Mouse (Mus musculus): ENCODE data around the gene Prss33. TPM values are rescaled to one million over a fixed set of nuclear protein-coding genes. Genes with fewer than 3 reads are reported as not detected.

Gene Prss33
- polyA plus RNA-seq, 1 experiment from 2014 or later: 0.48 TPM

- no peak overlapping the region for H3K9ac ChIP-seq (replicated peaks)
- peaks cover 99% of the 10 kb centered on the region for H3K36me3 ChIP-seq
- no peak overlapping the region for H3K4me2 ChIP-seq (replicated peaks)
- H3K27me3 ChIP-seq: no peaks in the 10 kb centered on the region
- H3K4me3 ChIP-seq: no peak overlapping the region
- H3K9me3 ChIP-seq: peaks cover 14% of the 10 kb centered on the region
- WGBS: 81% methylated on average over 6 of the region's 6 CpGs
- no peak overlapping the region for H3K27ac ChIP-seq (replicated peaks)
- ATAC-seq (ENCODE audit: low FRiP score, low read depth): no peak
- H3K4me1 ChIP-seq: peaks cover 3% of the 10 kb centered on the region
Measured at GRCm38 (mm10) chr17:23822094-23822493, 13.8 kb downstream of the Prss33 start.

DNA sequence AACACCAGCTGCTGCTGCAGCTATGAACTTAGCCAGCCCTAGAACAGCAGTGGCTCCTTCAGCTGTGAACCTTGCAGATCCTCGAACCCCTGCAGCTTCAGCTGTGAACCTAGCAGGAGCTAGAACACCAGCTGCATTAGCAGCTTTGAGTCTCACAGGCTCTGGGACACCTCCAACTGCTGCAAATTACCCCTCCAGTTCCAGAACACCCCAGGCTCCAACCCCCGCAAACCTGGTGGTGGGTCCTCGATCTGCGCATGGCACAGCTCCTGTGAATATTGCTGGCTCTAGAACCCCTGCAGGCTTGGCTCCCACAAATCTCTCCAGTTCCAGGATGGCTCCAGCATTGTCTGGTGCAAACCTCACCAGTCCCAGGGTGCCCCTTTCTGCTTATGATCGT lies 15.1 kb downstream of the Prss33 start:
- no peak for ATAC-seq (ENCODE audit: low FRiP score, low read depth)
- 97% methylated on average over 5 of the region's 5 CpGs for WGBS
- H3K4me3 ChIP-seq: no peak overlapping the region

DNA sequence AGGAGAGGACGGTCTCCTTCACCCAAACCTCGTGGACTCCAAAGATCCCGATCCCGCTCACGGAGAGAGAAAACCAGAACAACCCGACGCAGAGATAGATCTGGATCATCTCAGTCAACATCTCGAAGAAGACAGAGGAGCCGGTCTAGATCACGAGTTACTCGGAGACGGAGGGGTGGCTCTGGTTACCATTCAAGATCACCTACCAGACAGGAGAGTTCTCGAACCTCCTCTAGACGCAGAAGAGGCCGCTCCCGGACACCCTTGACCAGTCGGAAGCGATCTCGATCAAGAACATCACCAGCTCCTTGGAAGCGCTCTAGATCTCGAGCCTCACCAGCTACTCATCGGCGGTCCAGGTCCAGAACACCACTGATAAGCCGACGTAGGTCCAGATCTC lies 16.6 kb downstream of the Prss33 start:
- H3K4me3 ChIP-seq: no peak overlapping the region
- ATAC-seq (ENCODE audit: low FRiP score, low read depth): no peak
- H3K4me2 ChIP-seq (replicated peaks): no peak overlapping the region
- H3K9me3 ChIP-seq: peaks cover 24% of the 10 kb centered on the region
- no peak overlapping the region for H3K27ac ChIP-seq (replicated peaks)
- H3K9ac ChIP-seq (replicated peaks): no peak overlapping the region
- peaks cover 99% of the 10 kb centered on the region for H3K36me3 ChIP-seq
- no peaks in the 10 kb centered on the region for H3K27me3 ChIP-seq
- WGBS: 98% methylated on average over 25 of the region's 25 CpGs
- no peaks in the 10 kb centered on the region for H3K4me1 ChIP-seq

More for the DNA sequence above, 15.1 kb downstream of the Prss33 start:
- no peak overlapping the region for H3K27ac ChIP-seq (replicated peaks)
- H3K4me2 ChIP-seq (replicated peaks): no peak overlapping the region
- peaks cover 99% of the 10 kb centered on the region for H3K36me3 ChIP-seq
- H3K9ac ChIP-seq (replicated peaks): no peak overlapping the region
- no peaks in the 10 kb centered on the region for H3K4me1 ChIP-seq
- peaks cover 18% of the 10 kb centered on the region for H3K9me3 ChIP-seq
- H3K27me3 ChIP-seq: no peaks in the 10 kb centered on the region

DNA sequence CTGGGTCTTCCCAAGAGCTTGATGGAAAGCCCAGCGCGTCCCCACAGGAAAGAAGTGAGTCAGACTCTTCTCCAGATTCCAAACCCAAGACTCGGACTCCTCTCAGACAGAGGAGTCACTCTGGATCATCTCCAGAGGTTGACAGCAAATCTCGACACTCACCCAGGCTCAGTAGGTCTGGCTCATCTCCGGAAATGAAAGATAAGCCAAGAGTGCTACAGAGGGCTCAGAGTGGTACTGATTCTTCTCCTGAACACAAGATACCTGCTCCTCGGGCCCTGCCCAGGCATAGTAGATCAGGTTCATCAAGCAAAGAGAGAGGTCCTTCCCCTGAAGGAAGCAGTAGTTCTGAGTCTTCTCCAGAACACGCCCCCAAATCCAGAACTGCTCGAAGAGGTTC lies 17.3 kb downstream of the Prss33 start:
- Histone ChIP-seq H3K4me3 (no peak overlapping the region), H3K9me3 (peaks cover 24% of the 10 kb centered on the region), H3K9ac (replicated peaks) (no peak overlapping the region), H3K4me2 (replicated peaks) (no peak overlapping the region), H3K36me3 (peaks cover 100% of the 10 kb centered on the region), H3K27me3 (no peaks in the 10 kb centered on the region), H3K4me1 (no peaks in the 10 kb centered on the region), H3K27ac (replicated peaks) (no peak overlapping the region)
- WGBS: 96% methylated on average over 8 of the region's 8 CpGs
- no peak for ATAC-seq (ENCODE audit: low FRiP score, low read depth)

DNA sequence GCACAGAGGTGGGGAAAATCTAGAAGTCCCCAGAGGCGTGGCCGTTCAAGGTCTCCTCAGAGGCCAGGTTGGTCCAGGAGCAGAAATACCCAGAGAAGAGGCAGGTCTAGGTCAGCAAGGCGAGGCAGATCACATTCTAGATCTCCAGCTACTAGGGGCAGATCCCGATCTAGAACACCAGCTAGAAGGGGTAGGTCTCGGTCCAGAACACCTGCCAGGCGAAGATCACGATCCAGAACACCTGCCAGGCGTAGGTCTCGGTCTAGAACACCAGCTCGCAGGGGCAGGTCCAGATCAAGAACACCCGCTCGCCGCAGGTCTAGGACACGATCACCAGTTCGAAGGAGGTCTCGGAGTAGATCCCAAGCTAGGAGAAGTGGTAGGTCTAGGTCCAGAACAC lies 20.2 kb downstream of the Prss33 start:
- 96% methylated on average over 16 of the region's 16 CpGs for WGBS
- H3K36me3 ChIP-seq: peaks cover 96% of the 10 kb centered on the region
- ATAC-seq (ENCODE audit: low FRiP score, low read depth): no peak
- peaks cover 24% of the 10 kb centered on the region for H3K9me3 ChIP-seq
- no peak overlapping the region for H3K4me3 ChIP-seq
- H3K9ac ChIP-seq (replicated peaks): no peak overlapping the region
- no peaks in the 10 kb centered on the region for H3K4me1 ChIP-seq
- no peaks in the 10 kb centered on the region for H3K27me3 ChIP-seq
- no peak overlapping the region for H3K27ac ChIP-seq (replicated peaks)
- no peak overlapping the region for H3K4me2 ChIP-seq (replicated peaks)

- H3K4me3 ChIP-seq: no peak overlapping the region
- H3K9me3 ChIP-seq: no peaks in the 10 kb centered on the region
- H3K4me2 ChIP-seq (replicated peaks): no peak overlapping the region
- no peak overlapping the region for H3K9ac ChIP-seq (replicated peaks)
- WGBS: 98% methylated on average over 3 of the region's 3 CpGs
- H3K4me1 ChIP-seq: peaks cover 29% of the 10 kb centered on the region
- H3K27me3 ChIP-seq: no peaks in the 10 kb centered on the region
- no peak for ATAC-seq (ENCODE audit: low FRiP score, low read depth)
- no peak overlapping the region for H3K27ac ChIP-seq (replicated peaks)
- peaks cover 58% of the 10 kb centered on the region for H3K36me3 ChIP-seq
Measured at GRCm38 (mm10) chr17:23807918-23808317, 27.9 kb downstream of the Prss33 start.

GRCm38 (mm10) chr17:23806867-23807266 lies 29.0 kb downstream of the Prss33 start:
- H3K4me1 ChIP-seq: peaks cover 33% of the 10 kb centered on the region
- H3K4me2 ChIP-seq (replicated peaks): no peak overlapping the region
- H3K9me3 ChIP-seq: no peaks in the 10 kb centered on the region
- H3K27me3 ChIP-seq: no peaks in the 10 kb centered on the region
- 85% methylated on average over 25 of the region's 25 CpGs for WGBS
- no peak overlapping the region for H3K9ac ChIP-seq (replicated peaks)
- no peak overlapping the region for H3K27ac ChIP-seq (replicated peaks)
- no peak overlapping the region for H3K4me3 ChIP-seq
- ATAC-seq (ENCODE audit: low FRiP score, low read depth): no peak
- H3K36me3 ChIP-seq: peaks cover 49% of the 10 kb centered on the region

DNA sequence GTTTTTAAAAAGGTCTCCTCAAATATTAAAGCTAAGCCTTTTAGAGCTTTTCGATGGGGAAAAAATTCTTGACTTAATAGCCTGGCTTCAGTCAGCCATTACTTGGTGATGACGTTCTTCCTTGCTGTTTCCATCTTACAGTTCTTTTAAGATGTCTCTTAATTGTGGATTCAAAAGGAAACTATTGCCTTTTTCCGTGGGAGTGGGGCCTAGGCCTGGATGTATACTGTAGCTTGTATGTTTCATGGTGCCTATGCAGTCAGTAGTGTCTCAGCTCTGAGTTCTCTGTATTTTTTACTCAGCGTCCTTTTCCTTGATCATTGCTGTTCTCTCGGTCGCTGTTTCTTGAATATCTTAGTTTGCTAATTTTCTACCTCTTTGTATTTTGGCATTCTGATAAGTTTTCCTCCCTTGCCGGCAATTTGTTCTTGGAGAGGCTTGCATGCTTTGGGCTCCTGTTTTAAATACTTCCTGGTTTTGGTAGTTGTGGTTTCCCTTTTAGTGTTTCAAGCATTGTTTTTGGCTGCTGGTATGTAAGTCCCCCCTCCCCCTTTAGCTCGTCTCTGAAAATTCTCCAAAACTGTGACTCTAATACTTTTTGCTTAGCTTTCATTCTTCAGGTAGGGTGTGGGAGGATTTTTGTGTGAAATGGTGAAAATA lies 31.3 kb downstream of the Prss33 start:
- Histone ChIP-seq H3K4me1 (peaks cover 33% of the 10 kb centered on the region), H3K4me2 (replicated peaks) (peak overlapping the region; percentile 92), H3K9ac (replicated peaks) (peak overlapping the region; percentile 93), H3K27me3 (no peaks in the 10 kb centered on the region), H3K4me3 (peak overlapping the region; percentile 95), H3K9me3 (no peaks in the 10 kb centered on the region), H3K36me3 (peaks cover 26% of the 10 kb centered on the region), H3K27ac (replicated peaks) (no peak overlapping the region)
- 9% methylated on average over 8 of the region's 8 CpGs for WGBS
- no peak for ATAC-seq (ENCODE audit: low FRiP score, low read depth)

GRCm38 (mm10) chr17:23803366-23804041 lies 32.4 kb downstream of the Prss33 start:
- Histone ChIP-seq H3K9me3 (no peaks in the 10 kb centered on the region), H3K4me1 (peaks cover 33% of the 10 kb centered on the region), H3K9ac (replicated peaks) (peak overlapping the region; percentile 93), H3K4me2 (replicated peaks) (peak overlapping the region; percentile 92), H3K27me3 (no peaks in the 10 kb centered on the region), H3K27ac (replicated peaks) (peak overlapping the region; percentile 98), H3K36me3 (peaks cover 15% of the 10 kb centered on the region), H3K4me3 (peak overlapping the region; percentile 95)
- peak; percentile 74 for ATAC-seq (ENCODE audit: low FRiP score, low read depth)
- under 1% methylated on average over 59 of the region's 83 CpGs for WGBS

DNA sequence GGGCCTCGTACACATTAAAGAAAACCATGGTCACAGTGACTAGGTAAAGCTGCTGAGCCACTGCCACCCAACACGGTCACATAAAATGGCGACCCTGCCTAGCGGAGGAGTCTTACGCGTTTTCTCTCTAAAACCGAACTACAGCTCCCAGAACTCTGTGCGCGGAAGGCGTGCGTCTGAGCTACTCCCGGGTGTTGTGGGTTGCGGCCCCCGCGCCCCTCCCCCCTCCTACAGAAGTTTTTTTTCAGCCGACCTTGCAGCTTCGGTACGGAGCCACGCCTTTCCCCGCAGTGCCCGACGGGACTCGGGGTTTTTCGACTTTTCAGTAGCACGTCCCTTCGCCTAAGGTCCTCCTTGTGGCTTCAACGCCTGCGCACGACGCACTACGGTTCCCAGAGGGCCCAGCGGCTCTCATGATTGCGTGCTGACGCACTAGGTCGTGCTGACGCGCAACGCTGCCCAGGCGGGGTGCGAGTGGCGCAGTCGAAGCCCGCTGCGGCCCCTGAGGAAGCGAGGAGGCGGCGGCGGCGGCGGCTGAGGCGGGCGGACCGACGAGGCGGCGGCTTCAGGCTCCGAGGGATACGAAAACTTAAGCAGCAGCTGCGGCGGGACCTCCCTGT lies 33.0 kb downstream of the Prss33 start:
- H3K4me1 ChIP-seq: peaks cover 33% of the 10 kb centered on the region
- H3K9me3 ChIP-seq: no peaks in the 10 kb centered on the region
- peak; percentile 99 for ATAC-seq (ENCODE audit: low FRiP score, low read depth)
- H3K4me3 ChIP-seq: peak overlapping the region; percentile 95
- peak overlapping the region; percentile 93 for H3K9ac ChIP-seq (replicated peaks)
- WGBS: 1% methylated on average over 60 of the region's 60 CpGs
- H3K27me3 ChIP-seq: no peaks in the 10 kb centered on the region
- H3K27ac ChIP-seq (replicated peaks): peak overlapping the region; percentile 98
- H3K4me2 ChIP-seq (replicated peaks): peak overlapping the region; percentile 92
- peaks cover 9% of the 10 kb centered on the region for H3K36me3 ChIP-seq

GRCm38 (mm10) chr17:23801627-23802026 lies 34.2 kb downstream of the Prss33 start:
- WGBS: 97% methylated on average over 10 of the region's 10 CpGs
- peaks cover 28% of the 10 kb centered on the region for H3K4me1 ChIP-seq
- ATAC-seq (ENCODE audit: low FRiP score, low read depth): no peak
- H3K4me2 ChIP-seq (replicated peaks): no peak overlapping the region
- H3K27me3 ChIP-seq: no peaks in the 10 kb centered on the region
- H3K9me3 ChIP-seq: no peaks in the 10 kb centered on the region
- no peak overlapping the region for H3K9ac ChIP-seq (replicated peaks)
- 0 out of 2 replicates have a peak, but pooled peaks cover under 1% of the 10 kb centered on the region for H3K36me3 ChIP-seq
- no peak overlapping the region for H3K4me3 ChIP-seq
- no peak overlapping the region for H3K27ac ChIP-seq (replicated peaks)

DNA sequence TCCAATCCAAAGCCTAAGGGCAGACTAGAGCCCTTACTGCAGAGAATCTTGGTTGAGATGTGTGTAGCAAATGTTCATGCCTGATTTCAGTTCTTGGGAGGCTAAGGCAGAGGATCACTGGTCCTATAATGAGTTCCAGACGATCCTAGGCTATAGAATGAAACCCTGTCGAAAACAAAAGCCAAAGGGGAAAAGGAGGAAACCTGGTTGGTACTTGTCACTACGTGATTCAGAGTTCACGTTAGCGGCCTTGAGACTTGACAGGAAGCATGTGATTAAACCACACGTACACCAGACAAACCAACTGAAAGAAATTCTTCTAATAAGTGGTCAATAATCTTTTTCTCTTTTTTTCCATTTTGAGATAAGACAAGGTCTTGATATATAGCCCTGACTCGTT lies 38.5 kb downstream of the Prss33 start:
- Histone ChIP-seq H3K27me3 (no peaks in the 10 kb centered on the region), H3K4me3 (no peak overlapping the region), H3K4me2 (replicated peaks) (no peak overlapping the region), H3K36me3 (no peaks in the 10 kb centered on the region), H3K9me3 (no peaks in the 10 kb centered on the region), H3K9ac (replicated peaks) (no peak overlapping the region), H3K4me1 (0 out of 2 replicates have a peak, but pooled peaks cover 1% of the 10 kb centered on the region), H3K27ac (replicated peaks) (no peak overlapping the region)
- ATAC-seq (ENCODE audit: low FRiP score, low read depth): no peak
- 69% methylated on average over 7 of the region's 7 CpGs for WGBS
